Mouse (Mus musculus) MEL (cell line): ENCODE results near the gene Dhh.

Source experiments
- CTCF ChIP-seq, 3 experiments: IDR thresholded peaks in 2 of 3; conservative IDR thresholded peaks in 1 of 3; 2 replicates each; pipeline ENCODE4 v1.5.1; 2011 to 2012; ENCODE audit warnings: low read length in 3 of 3, low read depth in 2 of 3, mild to moderate bottlenecking in 2 of 3, improper control_type of control experiment in 1 of 3, inconsistent platforms in 1 of 3, mixed read lengths in 1 of 3, moderate library complexity in 1 of 3; ENCODE audit not compliant: control insufficient read depth in 1 of 3, insufficient read depth in 1 of 3, poor library complexity in 1 of 3, severe bottlenecking in 1 of 3
- MAFK ChIP-seq: IDR thresholded peaks from 2 replicates; pipeline ENCODE4 v1.6.1; 2011; ENCODE audit warnings: low read depth, mild to moderate bottlenecking, low read length, improper control_type of control experiment, borderline replicate concordance
- MYC ChIP-seq: IDR thresholded peaks from 2 replicates; pipeline ENCODE4 v1.6.1; 2011; ENCODE audit warnings: low read depth, mild to moderate bottlenecking, low read length, improper control_type of control experiment, moderate library complexity
- NELFE ChIP-seq: IDR thresholded peaks from 2 replicates; pipeline ENCODE4 v1.6.1; 2011; ENCODE audit warnings: low read depth, low read length, improper control_type of control experiment
- NRF1 ChIP-seq: IDR thresholded peaks from 2 replicates; pipeline ENCODE4 v1.6.1; 2014; ENCODE audit warnings: low read depth, mild to moderate bottlenecking, inconsistent platforms, low read length, improper control_type of control experiment, moderate library complexity; ENCODE audit not compliant: poor library complexity, insufficient read depth, severe bottlenecking
- POLR2A ChIP-seq, 2 experiments: IDR thresholded peaks; 2 replicates each; pipeline ENCODE4 v1.6.1; 2011 to 2012; ENCODE audit warnings: low read length in 2 of 2, mild to moderate bottlenecking in 2 of 2, control low read depth in 1 of 2, improper control_type of control experiment in 1 of 2, low read depth in 1 of 2, moderate library complexity in 1 of 2; ENCODE audit not compliant: control insufficient read depth in 1 of 2, insufficient read depth in 1 of 2, poor library complexity in 1 of 2
- TCF12 ChIP-seq: IDR thresholded peaks from 2 replicates; pipeline ENCODE4 v1.6.1; 2014; ENCODE audit warnings: low read depth, mild to moderate bottlenecking, inconsistent platforms, low read length, improper control_type of control experiment, moderate library complexity
- UBTF ChIP-seq: IDR thresholded peaks from 2 replicates; pipeline ENCODE4 v1.6.1; 2012; ENCODE audit warnings: low read depth, mild to moderate bottlenecking, inconsistent platforms, low read length, improper control_type of control experiment, moderate library complexity, borderline replicate concordance; ENCODE audit not compliant: insufficient read depth

- TF ChIP-seq CTCF (IDR thresholded peaks at IDR 0.05 in 2 of 3, conservative IDR thresholded peaks at IDR 0.05 in 1 of 3; ENCODE audit: control insufficient read depth in 1 of 3, insufficient read depth in 1 of 3, low read depth in 2 of 3, low read length in 3 of 3, poor library complexity in 1 of 3, severe bottlenecking in 1 of 3) (peak; percentile 26 to 53 (median 29); a peak in 4 of 6 replicates), NRF1 (0 out of 2 replicates have a peak, but pooled peaks have one; percentile 22), UBTF (no peak), POLR2A (IDR thresholded peaks at IDR 0.05; ENCODE audit: control insufficient read depth in 1 of 2, insufficient read depth in 1 of 2, low read depth in 1 of 2, low read length in 2 of 2, poor library complexity in 1 of 2) (no peak), MYC (no peak), NELFE (no peak), TCF12 (no peak), MAFK (no peak)
Observed at GRCm38 (mm10) chr15:98928598-98929240, 30.4 kb upstream of the Dhh start.
